Mouse (Mus musculus) spleen, adult 2 months (tissue): ENCODE measurements around the gene Nol12. TPM values are rescaled to one million over a fixed set of nuclear protein-coding genes. Genes with fewer than 3 reads are reported as not detected.

ENCODE experiments used
- DNase-seq, 2 experiments: peaks; one replicate each; pipeline versions ENCODE4 v3.0.0 to v3.0.0-alpha.2; 2012 to 2021; ENCODE audit warnings: low spot score in 2 of 2, low read depth in 1 of 2
- H3K27ac ChIP-seq: fragments of 200-500 bp; 2 replicates; pipeline ENCODE4 v1.5.1; 2012; ENCODE audit warnings: low read length, inconsistent platforms; ENCODE audit not compliant: insufficient read depth
- H3K27me3 ChIP-seq: fragments of 200-500 bp; 2 replicates; pipeline ENCODE4 v1.6.1; 2012; ENCODE audit warnings: mild to moderate bottlenecking, moderate library complexity, low read length, inconsistent platforms; ENCODE audit not compliant: control insufficient read depth, insufficient read depth
- H3K36me3 ChIP-seq: fragments of 200-500 bp; 2 replicates; pipeline ENCODE4 v1.6.1; 2012; ENCODE audit warnings: mild to moderate bottlenecking, low read length, inconsistent platforms; ENCODE audit not compliant: control insufficient read depth, insufficient read depth
- H3K4me1 ChIP-seq: fragments of 200-500 bp; 2 replicates; pipeline ENCODE4 v1.6.1; 2011; ENCODE audit warnings: inconsistent platforms; ENCODE audit not compliant: control insufficient read depth, insufficient read depth, insufficient read length
- H3K4me3 ChIP-seq: fragments of 200-500 bp; 2 replicates; pipeline ENCODE4 v1.5.1; 2011; ENCODE audit warnings: mild to moderate bottlenecking, inconsistent platforms; ENCODE audit not compliant: insufficient read depth, insufficient read length; ENCODE audit errors: extremely low read depth
- CTCF ChIP-seq: fragments of 200-500 bp; IDR thresholded peaks from 2 replicates; pipeline ENCODE4 v1.5.1; 2011; ENCODE audit warnings: mild to moderate bottlenecking, inconsistent platforms; ENCODE audit not compliant: insufficient read depth, insufficient read length, insufficient replicate concordance; ENCODE audit errors: extremely low read depth
- POLR2A ChIP-seq: fragments of 200-500 bp; IDR thresholded peaks from 2 replicates; pipeline ENCODE4 v1.6.1; 2011; ENCODE audit warnings: low read depth, low read length, inconsistent platforms
- WGBS: fragments of 180-500 bp; shearing (Covaris S2); methylation state at CpG from one replicate; pipeline ENCODE4 v1.1.7; 2018; 5-methylcytosine and 5-hydroxymethylcytosine counted together
- polyA plus RNA-seq: library from polyadenylated mRNA; depleted of rRNA; stranded (reverse); fragments of >200 nt; gene quantifications from 2 replicates; pipeline ENCODE4 v1.2.3, GENCODE M21; 2012; rRNA removed

Nol12 gene
- polyA plus RNA-seq = 14.2 TPM in 2 replicates

- TF ChIP-seq CTCF (peak; percentile 9; the same call in 1 of the 2 replicates), POLR2A (no peak; the same call in 1 of the 2 replicates)
- peak within 1 kb of the TSS; percentile 82 for H3K4me3 ChIP-seq
- peaks cover 15% of the 10 kb centered on the region for H3K36me3 ChIP-seq
- H3K27me3 ChIP-seq = no peaks in the 10 kb centered on the region
- H3K4me1 ChIP-seq = no peaks in the 10 kb centered on the region; the same call in 1 of the 2 replicates
- peak; percentile 75 to 90 for DNase-seq
- under 1% methylated on average over 42 of the region's 42 CpGs for whole genome bisulfite sequencing
- H3K27ac ChIP-seq = peak within 1 kb of the TSS; percentile 95
Measured at GRCm38 (mm10) chr15:78934784-78935320, at the start of gene Nol12. Gene Nol12, plus strand, starts transcription at chr15:78934933.

GRCm38 (mm10) chr15:78889401-78889853 is 45.3 kb upstream of the Nol12 start:
- no peak overlapping the region for H3K27ac ChIP-seq
- H3K4me1 ChIP-seq = peaks cover 7% of the 10 kb centered on the region; the same call in 1 of the 2 replicates
- peaks cover 58% of the 10 kb centered on the region for H3K36me3 ChIP-seq
- H3K4me3 ChIP-seq = no peak overlapping the region
- TF ChIP-seq CTCF (no peak), POLR2A (no peak)
- H3K27me3 ChIP-seq = no peaks in the 10 kb centered on the region
- no peak for DNase-seq
- 84% methylated on average over 12 of the region's 13 CpGs for WGBS

- WGBS = 88% methylated on average over 7 of the region's 7 CpGs
- no peak overlapping the region for H3K27ac ChIP-seq
- H3K4me3 ChIP-seq = no peak overlapping the region
- no peak for DNase-seq
- H3K4me1 ChIP-seq = peaks cover 32% of the 10 kb centered on the region
- no peaks in the 10 kb centered on the region for H3K27me3 ChIP-seq
- no peak for TF ChIP-seq POLR2A
- TF ChIP-seq CTCF = no peak
- peaks cover 41% of the 10 kb centered on the region for H3K36me3 ChIP-seq
Measured at GRCm38 (mm10) chr15:78892440-78892839, 42.3 kb upstream of the Nol12 start.

- TF ChIP-seq CTCF (no peak), POLR2A (no peak)
- DNase-seq = no peak
- WGBS = 14% methylated on average over 13 of the region's 13 CpGs
- Histone ChIP-seq H3K27ac (peak overlapping the region; percentile 85), H3K4me3 (peak overlapping the region; percentile 43; the same call in 1 of the 2 replicates), H3K27me3 (no peaks in the 10 kb centered on the region), H3K36me3 (peaks cover 28% of the 10 kb centered on the region), H3K4me1 (peaks cover 38% of the 10 kb centered on the region)
Measured at GRCm38 (mm10) chr15:78894726-78895125, 40.0 kb upstream of the Nol12 start.

- TF ChIP-seq POLR2A (no peak), CTCF (no peak)
- Histone ChIP-seq H3K27me3 (no peaks in the 10 kb centered on the region), H3K4me1 (peaks cover 38% of the 10 kb centered on the region), H3K36me3 (peaks cover 25% of the 10 kb centered on the region), H3K4me3 (no peak overlapping the region), H3K27ac (peak overlapping the region; percentile 85)
- WGBS = 27% methylated on average over 2 of the region's 2 CpGs
- no peak for DNase-seq
Measured at GRCm38 (mm10) chr15:78895741-78896140, 39.0 kb upstream of the Nol12 start.

GRCm38 (mm10) chr15:78896149-78896548 is 38.6 kb upstream of the Nol12 start:
- Histone ChIP-seq H3K27me3 (no peaks in the 10 kb centered on the region), H3K4me1 (peaks cover 40% of the 10 kb centered on the region), H3K36me3 (peaks cover 23% of the 10 kb centered on the region), H3K4me3 (no peak overlapping the region), H3K27ac (peak overlapping the region; percentile 85)
- DNase-seq = no peak
- no peak for TF ChIP-seq POLR2A
- 23% methylated on average over 3 of the region's 3 CpGs for WGBS

GRCm38 (mm10) chr15:78897488-78897887 is 37.2 kb upstream of the Nol12 start:
- TF ChIP-seq CTCF (no peak), POLR2A (no peak)
- Histone ChIP-seq H3K27ac (no peak overlapping the region), H3K27me3 (no peaks in the 10 kb centered on the region), H3K4me1 (peaks cover 41% of the 10 kb centered on the region), H3K4me3 (no peak overlapping the region), H3K36me3 (peaks cover 15% of the 10 kb centered on the region)
- no peak for DNase-seq
- 85% methylated on average over 4 of the region's 4 CpGs for WGBS
